Mouse (Mus musculus) G1E (cell line): Measurements from ENCODE around the gene Zfp763. TPM values are rescaled to one million over a fixed set of nuclear protein-coding genes. Genes with fewer than 3 reads are reported as not detected.
"Not testable (repeated sequence)": the region's sequence is repeated elsewhere in the genome, so short reads cannot be mapped to it uniquely, and the experiment has no call there.

Experiments used
- ATAC-seq: 2 replicates; pipeline ENCODE4 v1.8.0; 2016; ENCODE audit warnings: mild to moderate bottlenecking; ENCODE audit not compliant: insufficient number of reproducible peaks, poor library complexity, low FRiP score, severe bottlenecking; ENCODE audit errors: extremely low read depth
- DNase-seq: peaks from one replicate; pipeline ENCODE4 v3.0.0; 2012; ENCODE audit warnings: low spot score
- H3K27me3 ChIP-seq: 2 replicates; pipeline ENCODE4 v1.6.1; 2012; ENCODE audit warnings: mild to moderate bottlenecking, low read length, inconsistent platforms; ENCODE audit not compliant: insufficient read depth
- H3K36me3 ChIP-seq: replicated peaks from 2 replicates; pipeline ENCODE3; 2012; ENCODE audit warnings: mild to moderate bottlenecking, inconsistent platforms
- H3K4me1 ChIP-seq: 2 replicates; pipeline ENCODE4 v1.6.1; 2012; ENCODE audit warnings: low read depth, low read length, inconsistent platforms, mixed read lengths; ENCODE audit not compliant: insufficient read depth
- H3K4me3 ChIP-seq: 2 replicates; pipeline ENCODE4 v1.5.1; 2012; ENCODE audit warnings: low read depth, mild to moderate bottlenecking, inconsistent platforms, low read length, moderate library complexity, mixed read lengths
- H3K9me3 ChIP-seq: replicated peaks from 2 replicates; pipeline ENCODE4 v1.6.1; 2012; ENCODE audit warnings: inconsistent platforms
- CTCF ChIP-seq: IDR thresholded peaks from 2 replicates; pipeline ENCODE4 v1.5.1; 2012; ENCODE audit warnings: low read depth, low read length, inconsistent platforms, mixed read lengths
- GATA1 ChIP-seq: IDR thresholded peaks from 2 replicates; pipeline ENCODE4 v1.6.1; 2012; ENCODE audit warnings: borderline replicate concordance, low read length, inconsistent platforms, mixed read lengths
- GATA2 ChIP-seq: IDR thresholded peaks from 2 replicates; pipeline ENCODE4 v1.6.1; 2012; ENCODE audit warnings: low read depth, low read length, inconsistent platforms, borderline replicate concordance
- POLR2AphosphoS5 ChIP-seq: IDR thresholded peaks from 2 replicates; pipeline ENCODE4 v1.6.1; 2012; ENCODE audit warnings: low read depth, low read length, inconsistent platforms; ENCODE audit not compliant: insufficient replicate concordance
- TAL1 ChIP-seq: conservative IDR thresholded peaks from 2 replicates; pipeline ENCODE4 v1.6.1; 2012; ENCODE audit warnings: low read depth, low read length, inconsistent platforms, mixed read lengths
- polyA plus RNA-seq: library from polyadenylated mRNA; stranded (reverse); fragments of >175 nt; gene quantifications from 2 replicates; pipeline ENCODE4 v1.2.3, GENCODE M21; 2012
- total RNA-seq, 2 experiments: library from RNA; stranded (forward) in 1 of 2; stranded (reverse) in 1 of 2; fragments of 200-1000 nt in 1 of 2; fragments of >200 nt in 1 of 2; fragmentation: Nextera tagmentation in 1 of 2; gene quantifications; 2 replicates each; pipeline ENCODE4 v1.2.3; 2014 to 2017

Gene Zfp763
- total RNA-seq (2014; fragmentation: Nextera tagmentation) (15.0 and 16.7 TPM in 2 replicates), total RNA-seq (2017) (11.2 and 11.5 TPM in 2 replicates), polyA plus RNA-seq (0.11 and 0.25 TPM in 2 replicates)

GRCm38 (mm10) chr17:33032900-33033891 is at the start of gene Zfp763:
Gene Zfp763, minus strand, starts transcription at chr17:33033402.
- no peak for TF ChIP-seq GATA1
- TF ChIP-seq POLR2AphosphoS5 = no peak
- no peak for TF ChIP-seq CTCF
- TF ChIP-seq GATA2 = no peak
- no peak for TF ChIP-seq TAL1
- DNase-seq = peak; percentile 85
- peak; percentile 94 for ATAC-seq

GRCm38 (mm10) chr17:33067958-33068357 is 34.8 kb upstream of the Zfp763 start, which contains the start of gene 4921501E09Rik:
Gene 4921501E09Rik, minus strand, starts transcription at chr17:33068058.
- no peak within 1 kb of the TSS for H3K4me3 ChIP-seq
- TF ChIP-seq GATA2 (no peak), POLR2AphosphoS5 (no peak), TAL1 (no peak), GATA1 (no peak), CTCF (no peak)
- no peaks in the 10 kb centered on the region for H3K9me3 ChIP-seq
- H3K27me3 ChIP-seq = peaks cover 14% of the 10 kb centered on the region
- H3K4me1 ChIP-seq = 0 out of 2 replicates have a peak, but pooled peaks cover 1% of the 10 kb centered on the region
- DNase-seq (no peak), ATAC-seq (no peak)
- no peaks in the 10 kb centered on the region for H3K36me3 ChIP-seq

More at GRCm38 (mm10) chr17:33032900-33033891, at the start of gene Zfp763:
- Histone ChIP-seq H3K4me1 (peaks cover 4% of the 10 kb centered on the region; the same call in 1 of the 2 replicates), H3K9me3 (0 out of 2 replicates have a peak, but pooled peaks cover 4% of the 10 kb centered on the region), H3K4me3 (peak within 1 kb of the TSS; percentile 92), H3K27me3 (no peaks in the 10 kb centered on the region), H3K36me3 (no peaks in the 10 kb centered on the region)

GRCm38 (mm10) chr17:33063001-33063400 is 29.8 kb upstream of the Zfp763 start:
- no peak for ATAC-seq
- DNase-seq = no peak
- TF ChIP-seq GATA2 (no peak), POLR2AphosphoS5 (no peak), TAL1 (no peak), CTCF (no peak), GATA1 (no peak)
- H3K4me1 ChIP-seq = no peaks in the 10 kb centered on the region
- no peaks in the 10 kb centered on the region for H3K9me3 ChIP-seq
- H3K36me3 ChIP-seq = no peaks in the 10 kb centered on the region
- H3K27me3 ChIP-seq = peaks cover 14% of the 10 kb centered on the region
- H3K4me3 ChIP-seq = no peak overlapping the region

- H3K9me3 ChIP-seq = no peaks in the 10 kb centered on the region
- ATAC-seq (no peak), DNase-seq (no peak)
- no peaks in the 10 kb centered on the region for H3K36me3 ChIP-seq
- peaks cover 7% of the 10 kb centered on the region for H3K27me3 ChIP-seq
- no peak overlapping the region for H3K4me3 ChIP-seq
- no peaks in the 10 kb centered on the region for H3K4me1 ChIP-seq
- no peak for TF ChIP-seq CTCF
- no peak for TF ChIP-seq GATA1
- no peak for TF ChIP-seq POLR2AphosphoS5
- no peak for TF ChIP-seq GATA2
- no peak for TF ChIP-seq TAL1
Measured at GRCm38 (mm10) chr17:33058791-33059190, 25.6 kb upstream of the Zfp763 start.

DNA sequence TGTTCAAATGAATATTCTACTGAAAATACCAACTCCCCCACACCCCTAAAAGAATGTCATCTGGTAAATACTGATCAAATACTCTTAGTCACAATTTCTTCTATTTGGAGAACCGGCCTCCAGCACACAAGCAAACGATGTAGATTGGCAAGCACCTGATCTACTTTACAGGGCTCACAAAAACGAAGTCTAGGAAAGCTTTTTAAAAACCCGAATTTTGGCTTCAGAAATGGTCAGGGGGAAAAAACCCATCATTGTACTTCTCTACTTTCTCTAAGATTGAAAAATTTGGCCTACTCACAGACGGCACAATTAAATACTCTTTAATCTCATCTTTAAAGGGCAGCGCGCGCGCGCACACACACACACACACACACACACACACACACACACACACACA is 826 bp downstream of the Zfp763 start:
- Histone ChIP-seq H3K4me3 (peak overlapping the region; percentile 92), H3K36me3 (peaks cover 3% of the 10 kb centered on the region), H3K27me3 (no peaks in the 10 kb centered on the region), H3K9me3 (peaks cover 7% of the 10 kb centered on the region), H3K4me1 (peaks cover 4% of the 10 kb centered on the region; the same call in 1 of the 2 replicates)
- ATAC-seq = no peak
- DNase-seq = peak; percentile 6
- TF ChIP-seq TAL1 (no peak), CTCF (no peak), GATA2 (no peak), POLR2AphosphoS5 (no peak), GATA1 (no peak)

GRCm38 (mm10) chr17:33020434-33020833 is 12.8 kb downstream of the Zfp763 start:
- Histone ChIP-seq H3K36me3 (peaks cover 41% of the 10 kb centered on the region), H3K9me3 (peaks cover 39% of the 10 kb centered on the region)
- not testable (repeated sequence) for H3K4me1 ChIP-seq, ATAC-seq, H3K27me3 ChIP-seq, H3K4me3 ChIP-seq, DNase-seq
